Mouse (Mus musculus) layer of hippocampus, adult 9-11 months (tissue): Measurements from ENCODE around the gene Gm960.

Experiments
- DNase-seq: peaks from one replicate; pipeline ENCODE4 v3.0.0; 2022

Gm960 gene

DNA sequence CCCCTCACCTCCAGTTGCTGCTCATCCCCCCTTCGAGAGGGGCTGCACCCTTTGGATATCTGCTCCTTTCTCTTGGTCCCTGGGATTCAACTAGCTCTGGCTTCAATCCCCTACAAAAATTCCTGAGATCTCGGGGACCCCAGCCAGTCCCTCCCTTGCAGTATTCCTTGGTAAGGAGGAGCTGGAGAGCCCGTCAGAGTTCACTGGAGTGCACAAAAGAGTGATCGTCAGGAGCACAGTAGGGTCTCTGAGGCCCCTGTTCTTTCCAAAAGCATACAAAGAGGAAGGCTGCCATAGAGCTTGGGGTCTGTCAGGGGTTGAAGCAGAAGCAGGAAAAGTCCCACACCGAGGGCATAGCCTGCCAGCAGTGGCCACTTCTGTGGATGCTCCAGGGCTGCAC, 75.7 kb downstream of the Gm960 start:
- DNase-seq, result no peak

GRCm38 (mm10) chr19:4620721-4621120, 77.7 kb downstream of the Gm960 start:
- no peak for DNase-seq

DNA sequence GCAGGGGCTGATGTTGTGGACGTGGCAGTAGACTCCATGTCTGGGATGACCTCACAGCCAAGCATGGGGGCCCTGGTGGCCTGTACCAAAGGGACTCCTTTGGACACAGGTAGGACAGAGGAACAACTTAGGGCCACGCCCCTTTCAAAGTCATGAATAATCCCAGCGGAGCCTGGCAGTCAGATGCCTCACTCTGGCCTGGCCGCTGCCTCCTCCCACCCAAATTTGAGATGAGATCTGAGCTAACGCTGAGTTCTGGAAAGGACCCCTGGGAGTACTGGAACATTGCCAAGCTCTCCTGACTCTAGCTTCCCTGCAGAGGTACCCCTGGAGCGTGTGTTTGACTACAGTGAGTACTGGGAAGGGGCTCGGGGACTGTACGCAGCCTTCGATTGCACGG, 79.0 kb downstream of the Gm960 start:
- DNase-seq, result no peak

DNA sequence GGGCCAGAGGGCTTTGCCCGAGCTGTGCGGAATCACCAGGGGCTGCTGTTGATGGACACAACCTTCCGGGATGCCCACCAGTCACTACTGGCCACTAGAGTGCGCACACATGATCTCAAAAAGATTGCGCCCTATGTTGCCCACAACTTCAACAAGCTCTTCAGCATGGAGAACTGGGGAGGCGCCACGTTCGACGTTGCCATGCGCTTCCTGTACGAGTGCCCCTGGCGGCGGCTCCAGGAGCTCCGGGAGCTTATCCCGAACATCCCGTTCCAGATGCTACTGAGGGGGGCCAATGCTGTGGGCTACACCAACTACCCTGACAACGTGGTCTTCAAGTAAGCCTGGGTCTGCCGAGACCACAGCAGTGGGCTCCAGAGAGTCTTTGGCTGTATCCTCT, 80.3 kb downstream of the Gm960 start:
- DNase-seq, result peak; percentile 26

DNA sequence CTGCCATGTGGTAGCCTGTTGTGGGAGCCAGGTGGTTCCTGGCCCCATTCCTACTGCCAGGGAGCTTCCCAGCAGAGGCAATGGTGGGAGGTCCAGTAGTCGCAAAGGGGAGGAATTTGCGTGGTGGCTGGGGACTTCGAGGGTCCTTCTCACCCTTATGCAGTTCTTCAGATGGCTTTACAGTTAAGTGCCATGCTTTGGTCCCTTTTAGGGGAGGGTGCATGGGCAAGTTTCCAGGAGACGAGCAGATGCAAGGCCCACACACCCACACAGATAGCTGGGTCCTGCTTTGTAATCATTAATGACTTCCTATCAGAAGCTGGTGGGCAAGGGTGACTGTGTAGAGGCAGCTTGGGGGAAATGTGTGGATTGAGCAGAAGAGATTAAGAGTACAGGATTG, 81.9 kb downstream of the Gm960 start:
- no peak for DNase-seq

- peak; percentile 92 for DNase-seq
Measured at GRCm38 (mm10) chr19:4615151-4616093, 83.0 kb downstream of the Gm960 start, which contains the start of gene Lrfn4. Gene Lrfn4, minus strand, starts transcription at chr19:4615667.

DNA sequence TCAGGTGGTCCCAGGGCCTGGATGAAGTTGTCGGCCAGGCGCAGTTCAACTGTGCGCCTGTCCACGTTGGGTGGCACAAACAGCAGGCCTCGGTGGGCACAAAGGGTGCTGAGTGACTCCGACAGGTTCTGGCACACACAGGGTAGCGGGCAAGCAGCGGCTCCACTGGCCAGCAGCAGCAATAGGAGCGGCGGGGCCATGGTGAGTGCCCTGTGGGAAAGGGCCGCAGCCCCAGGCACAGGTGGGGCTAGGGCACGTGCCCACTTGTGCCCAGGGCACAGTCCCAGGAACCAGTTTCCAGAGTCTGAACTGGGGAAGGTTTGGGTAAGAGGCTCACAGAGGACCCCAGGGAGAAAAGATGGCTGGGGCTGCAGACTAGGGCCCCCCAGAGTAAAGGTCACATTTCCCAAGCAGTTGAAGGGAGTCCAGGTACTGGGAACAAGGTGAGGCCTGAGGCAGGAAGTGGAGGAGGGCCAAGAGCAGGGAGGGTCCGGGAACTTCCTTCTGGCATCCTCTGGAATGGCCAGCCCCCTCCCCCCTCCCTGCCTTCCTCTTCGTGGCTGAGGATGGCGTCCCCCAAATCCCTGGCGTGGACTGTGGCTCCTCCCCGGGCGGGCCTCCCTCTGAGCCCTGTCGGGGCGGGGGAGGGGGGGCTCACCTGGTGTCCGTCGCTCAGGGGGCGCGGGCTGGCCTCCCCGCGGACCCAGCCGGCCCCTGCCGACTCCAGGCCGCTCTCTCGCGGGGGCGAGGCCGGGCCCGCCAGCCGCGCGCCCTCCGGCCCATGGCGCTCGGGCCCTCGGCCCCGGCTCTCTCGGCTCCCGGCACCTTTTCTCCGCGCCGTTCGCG, 83.9 kb downstream of the Gm960 start:
- DNase-seq, result no peak

DNA sequence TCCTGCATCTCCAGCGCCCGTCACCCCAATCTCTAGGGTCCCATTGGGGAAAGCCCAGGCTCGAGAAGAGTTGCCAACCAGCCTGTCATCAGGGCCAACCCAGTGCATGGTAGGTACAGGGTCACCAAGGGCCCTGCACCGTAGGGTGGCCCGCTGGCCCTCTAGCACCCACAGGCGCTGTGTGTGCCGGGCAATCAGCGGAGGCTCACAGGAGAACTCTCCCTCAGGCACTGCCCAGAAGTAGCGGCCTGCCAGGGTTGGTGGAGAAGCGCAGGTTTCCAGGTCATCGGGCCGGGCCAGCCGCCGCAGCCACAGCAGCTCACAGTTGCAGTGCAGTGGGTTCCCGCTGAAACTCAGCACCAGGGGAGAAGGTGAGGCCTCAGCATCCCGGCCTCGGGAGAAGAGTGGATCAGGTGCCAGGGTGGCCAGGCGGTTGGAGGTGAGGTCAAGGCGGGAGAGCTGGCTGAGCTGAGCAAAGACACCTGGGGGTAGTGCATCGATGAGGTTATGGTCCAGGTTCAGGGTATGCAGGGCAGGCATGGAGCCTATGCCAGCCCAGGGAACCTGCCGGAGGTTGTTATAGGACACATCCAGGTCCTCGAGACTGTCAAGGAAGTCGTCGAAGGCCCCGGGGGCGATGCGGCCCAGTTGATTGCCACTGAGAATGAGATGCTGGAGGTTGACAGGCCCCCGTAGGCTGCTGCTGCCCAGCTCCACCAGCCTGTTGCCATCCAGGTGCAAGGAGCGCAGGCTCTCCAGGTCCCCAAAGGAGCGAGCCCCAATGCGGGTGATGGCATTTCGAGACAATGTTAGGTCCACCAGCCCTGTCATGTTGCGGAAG, 84.8 kb downstream of the Gm960 start:
- DNase-seq, result no peak

DNA sequence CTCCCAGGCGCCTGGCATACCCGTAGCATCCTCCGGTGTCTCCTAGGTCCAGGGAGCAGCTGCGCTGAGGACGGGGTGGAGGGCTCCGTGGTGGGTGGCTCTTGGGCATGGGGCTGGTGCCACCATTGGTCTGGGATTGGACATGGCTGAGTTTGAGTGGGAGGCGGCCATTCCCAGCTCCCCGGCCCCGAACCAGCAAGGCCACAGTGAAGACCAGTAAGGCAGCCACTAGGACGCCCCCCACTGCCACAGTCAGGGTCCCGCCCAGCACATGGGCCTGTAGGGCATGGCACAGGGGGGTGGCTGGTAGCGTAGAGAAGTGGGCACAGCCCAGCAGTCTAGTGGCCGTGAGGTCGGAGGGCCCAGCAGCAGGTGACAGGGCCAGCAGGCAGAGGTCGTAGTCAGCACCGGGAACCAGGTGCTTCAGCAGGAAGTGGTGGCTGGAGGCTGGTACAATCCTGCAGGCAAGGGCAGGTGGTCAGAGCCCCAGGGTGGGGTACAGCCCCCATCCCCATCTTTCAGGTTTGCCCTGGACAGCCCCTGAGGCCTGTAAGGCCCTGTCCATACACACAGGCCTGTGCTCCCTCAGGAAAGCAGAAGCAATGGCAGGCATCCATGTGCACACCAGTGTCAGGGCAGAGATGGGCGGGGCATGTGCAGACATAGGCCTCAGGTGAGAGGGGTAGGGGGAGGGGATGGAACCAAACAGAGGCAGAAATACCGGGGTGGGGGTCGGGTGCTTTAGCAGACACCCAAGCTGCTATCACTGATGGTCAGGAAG, 86.1 kb downstream of the Gm960 start:
- DNase-seq, result no peak

DNA sequence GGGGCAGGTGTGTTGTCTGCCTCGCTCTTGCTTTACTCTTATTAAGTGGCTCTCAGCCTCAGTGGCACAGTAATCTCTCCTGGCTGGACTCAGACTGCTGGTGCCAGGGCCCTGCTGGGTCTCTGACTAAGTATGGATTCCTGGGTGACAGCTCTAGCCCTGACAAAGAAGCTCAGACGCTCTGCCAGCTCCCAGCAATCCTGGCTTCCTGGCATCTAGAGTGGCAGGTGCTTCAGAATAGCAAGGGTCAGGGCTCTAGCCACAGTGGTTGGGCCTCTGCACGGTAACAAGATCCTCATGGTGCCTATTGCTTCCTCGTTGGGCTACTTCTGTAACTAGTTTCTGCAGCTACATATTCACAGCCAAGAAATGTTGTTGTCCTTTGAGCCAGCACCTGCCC, 88.4 kb downstream of the Gm960 start:
- no peak for DNase-seq

DNA sequence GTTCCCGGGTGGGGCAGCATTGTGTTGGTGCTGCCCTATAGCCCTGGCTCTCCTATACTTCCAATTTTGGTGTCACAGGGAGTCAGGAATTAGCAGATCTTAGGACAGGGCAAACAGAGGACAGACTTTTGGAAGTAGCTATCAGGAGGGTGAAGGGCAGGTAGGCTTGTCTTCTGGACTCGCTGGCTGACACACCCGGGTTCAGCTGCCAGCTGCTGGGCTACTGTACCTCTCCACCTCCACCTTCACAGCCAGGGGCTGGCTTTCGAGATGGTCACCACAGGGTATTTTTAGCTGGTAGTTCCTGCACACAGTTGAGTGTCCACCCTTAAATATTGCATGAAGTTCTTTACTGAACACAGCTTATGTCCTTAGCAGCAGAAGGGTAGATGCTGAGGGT, 90.0 kb downstream of the Gm960 start:
- DNase-seq, result no peak

DNA sequence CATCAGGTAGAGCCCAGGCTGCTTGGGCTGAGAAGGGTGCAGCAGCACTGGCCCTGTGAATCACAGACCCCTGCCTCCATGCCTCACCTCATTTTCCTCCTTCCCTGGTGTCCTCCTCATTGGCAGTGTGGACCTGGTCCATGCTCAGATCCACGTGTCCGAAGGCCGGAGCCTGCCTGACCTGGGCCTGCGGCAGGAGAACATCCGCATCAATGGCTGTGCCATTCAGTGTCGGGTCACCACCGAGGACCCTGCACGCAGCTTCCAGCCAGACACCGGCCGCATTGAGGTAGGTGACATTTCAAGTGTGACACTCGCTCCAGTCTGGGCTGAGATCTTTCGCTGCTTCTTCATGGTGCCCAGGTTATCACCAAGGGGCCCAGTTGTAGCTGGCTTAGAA, 91.1 kb downstream of the Gm960 start:
- no peak for DNase-seq

GRCm38 (mm10) chr19:4605654-4606053, 92.8 kb downstream of the Gm960 start:
- no peak for DNase-seq

- no peak for DNase-seq
Measured at GRCm38 (mm10) chr19:4603801-4604723, 94.4 kb downstream of the Gm960 start.

DNA sequence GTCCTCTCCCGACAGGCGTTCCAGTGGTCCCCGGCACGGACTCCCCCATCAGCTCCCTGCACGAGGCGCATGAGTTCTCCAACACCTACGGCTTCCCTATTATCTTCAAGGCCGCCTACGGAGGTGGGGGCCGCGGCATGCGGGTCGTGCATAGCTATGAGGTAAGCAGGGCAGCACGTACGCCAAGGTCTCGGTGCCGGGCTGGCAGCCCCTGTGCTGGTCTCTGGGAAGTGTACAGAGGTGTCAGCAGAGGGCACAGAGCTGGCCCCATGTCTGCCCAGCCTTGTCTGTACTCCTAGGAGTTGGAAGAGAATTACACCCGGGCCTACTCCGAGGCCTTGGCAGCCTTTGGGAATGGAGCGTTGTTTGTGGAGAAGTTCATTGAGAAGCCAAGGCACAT, 96.0 kb downstream of the Gm960 start:
- DNase-seq, result no peak

DNA sequence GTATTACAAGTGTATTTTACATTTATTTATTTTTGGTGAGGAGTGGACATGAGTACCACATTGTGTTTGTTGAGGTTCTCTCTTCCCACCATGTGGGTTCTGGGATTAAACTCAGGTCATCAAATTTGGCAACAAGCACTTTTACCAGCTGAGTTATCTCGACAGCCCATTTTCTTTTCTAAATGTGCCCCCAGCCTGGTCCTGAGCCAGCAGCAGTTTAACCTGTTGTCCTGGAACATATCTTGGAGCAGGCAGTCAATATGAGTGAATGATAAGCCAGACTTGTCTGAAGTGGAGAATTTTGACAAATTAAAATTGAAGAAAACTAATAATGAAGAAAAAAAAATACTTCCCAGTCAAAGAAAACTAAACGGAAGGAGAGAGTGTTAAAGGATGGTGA, 102.4 kb downstream of the Gm960 start:
- no peak for DNase-seq

GRCm38 (mm10) chr19:4593792-4594522, 104.5 kb downstream of the Gm960 start:
- no peak for DNase-seq

- no peak for DNase-seq
Measured at GRCm38 (mm10) chr19:4590025-4590424, 108.4 kb downstream of the Gm960 start.

DNA sequence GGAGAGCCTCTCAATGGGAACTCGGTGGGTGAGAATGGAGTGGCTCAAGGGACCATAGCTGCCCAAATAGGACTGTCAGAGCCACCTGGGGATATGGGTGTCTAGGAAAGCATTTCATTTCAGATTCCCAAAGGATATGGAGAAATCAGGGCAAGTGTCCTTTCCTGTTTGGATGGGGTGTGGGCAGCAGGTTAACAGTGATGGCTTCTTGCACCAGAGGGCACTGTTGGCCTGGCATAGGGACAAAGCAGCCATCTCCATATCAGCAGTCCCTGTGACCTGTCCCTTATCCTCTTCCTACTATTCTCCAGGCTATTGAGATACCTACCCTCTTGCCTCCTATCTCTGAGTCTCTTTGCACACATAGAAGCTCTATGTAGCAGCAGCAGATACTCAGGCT, 109.4 kb downstream of the Gm960 start:
- no peak for DNase-seq

DNA sequence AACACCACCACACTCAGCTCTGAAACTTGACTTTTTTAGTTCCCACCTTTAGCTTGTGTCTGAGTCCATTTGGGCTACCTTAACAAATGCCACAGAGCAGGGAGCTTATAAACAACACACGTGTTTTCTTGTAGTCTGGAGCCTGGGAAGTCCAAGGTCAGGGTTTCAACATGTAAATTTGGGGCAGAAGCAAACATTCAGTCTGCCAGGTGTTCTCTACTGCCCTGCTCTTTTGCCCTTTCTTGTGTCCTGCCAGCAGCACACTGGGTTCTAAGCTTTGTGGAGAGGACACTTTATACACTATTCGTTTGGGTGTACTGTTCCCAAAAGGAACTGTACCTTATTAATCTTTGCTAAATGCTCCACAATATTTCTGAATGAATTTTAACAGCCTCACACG, 110.0 kb downstream of the Gm960 start:
- DNase-seq, result no peak
